ENCODE assay signal across 8 mouse cellular contexts in the genomic region with DNA sequence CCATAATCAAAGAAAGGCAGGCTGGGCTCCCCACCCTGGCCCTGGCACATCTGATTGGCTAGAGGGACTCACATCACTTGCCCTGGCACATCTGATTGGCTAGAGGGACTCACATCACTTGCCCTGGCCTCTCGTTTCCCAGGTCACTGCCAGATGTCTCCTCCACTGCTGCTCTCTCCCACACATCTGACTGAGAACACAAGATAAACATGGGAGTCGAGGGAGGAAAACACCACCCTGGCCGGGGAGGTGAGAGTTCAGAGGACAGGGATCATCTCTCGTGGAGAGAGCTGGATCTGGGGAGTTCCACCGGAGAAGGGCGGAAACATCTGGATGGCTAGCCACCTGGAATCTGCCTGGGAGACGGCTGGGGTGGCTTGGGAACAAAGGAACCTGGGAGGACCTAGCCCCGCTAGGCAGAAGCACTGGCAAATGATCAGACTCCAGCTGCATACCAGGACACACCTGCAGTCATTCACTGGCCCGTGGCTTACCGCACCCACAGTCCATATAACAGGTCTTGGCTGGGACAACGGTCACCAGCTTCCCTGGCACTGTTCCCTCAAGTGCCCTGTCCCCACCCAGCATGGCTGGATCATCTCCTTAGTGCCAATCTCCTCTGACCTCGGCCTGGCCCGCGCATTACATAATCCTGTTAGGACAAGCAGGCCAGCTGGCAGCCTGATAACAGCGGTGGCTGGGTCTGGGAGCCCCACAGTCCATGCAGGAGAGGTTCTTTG. TPM values are rescaled to one million over a fixed set of nuclear protein-coding genes. Genes with fewer than 3 reads are reported as not detected.
DNase-seq lines count a peak whose midpoint lies in the region; ATAC-seq and TF ChIP-seq lines count a peak whose summit lies in the region.

No protein-coding gene starts in this region.

- H3K27ac ChIP-seq in liver, postnatal 0 days (ENCODE audit: low read depth): peak overlapping the region; percentile 68
- no peak overlapping the region for H3K27ac ChIP-seq in stomach, postnatal 0 days (replicated peaks)
- H3K27ac ChIP-seq in thymus, adult 2 months (ENCODE audit: control insufficient read depth, insufficient read depth, low read length): no peak overlapping the region

- WGBS in liver, postnatal 0 days (ENCODE audit: insufficient replicate concordance): 34% methylated on average over 15 of the region's 15 CpGs
- 26% methylated on average over 15 of the region's 15 CpGs for WGBS in stomach, postnatal 0 days
- WGBS in thymus, adult 2 months: 78% methylated on average over 15 of the region's 15 CpGs

- no peak for TF ChIP-seq POLR2A in thymus, adult 2 months (IDR thresholded peaks at IDR 0.05; ENCODE audit: control insufficient read depth, extremely low read depth, insufficient read depth, low read length, poor library complexity)

- peak; percentile 86 for ATAC-seq in liver, postnatal 0 days
- ATAC-seq in stomach, postnatal 0 days (ENCODE audit: low FRiP score, low TSS enrichment): peak; percentile 41

- TF ChIP-seq EP300 in liver, postnatal 0 days (IDR thresholded peaks at IDR 0.05; ENCODE audit: low read depth): 0 out of 2 replicates have a peak, but pooled peaks have one; percentile 18
- TF ChIP-seq EP300 in stomach, postnatal 0 days (optimal IDR thresholded peaks at IDR 0.05): no peak

- intact Hi-C loops in gastrocnemius, postnatal 14 days (cut with DNase I; ENCODE audit: low total_unique reads): loop anchor here (10.0 kb wide), 1 partner anchor 159 kb away; no protein-coding TSS in a partner anchor

- H3K4me1 ChIP-seq in liver, postnatal 0 days (ENCODE audit: insufficient read depth): peaks cover 36% of the 10 kb centered on the region
- no peaks in the 10 kb centered on the region for H3K4me1 ChIP-seq in stomach, postnatal 0 days (replicated peaks; ENCODE audit: control insufficient read depth, insufficient read depth)
- no peaks in the 10 kb centered on the region for H3K4me1 ChIP-seq in thymus, adult 2 months (replicated peaks; ENCODE audit: control insufficient read depth, insufficient read depth, low read length)

- TF ChIP-seq CTCF in liver, postnatal 0 days (IDR thresholded peaks at IDR 0.05; ENCODE audit: low read depth): no peak
- no peak for TF ChIP-seq CTCF in stomach, postnatal 0 days (IDR thresholded peaks at IDR 0.05; ENCODE audit: low read depth)
- TF ChIP-seq CTCF in thymus, adult 2 months (IDR thresholded peaks at IDR 0.05; ENCODE audit: borderline replicate concordance, control insufficient read depth, extremely low read depth, insufficient read depth, low read length, poor library complexity): no peak

- H3K36me3 ChIP-seq in liver, postnatal 0 days (replicated peaks; ENCODE audit: insufficient read depth, low read length): no peaks in the 10 kb centered on the region
- H3K36me3 ChIP-seq in stomach, postnatal 0 days (ENCODE audit: control insufficient read depth, insufficient read depth, low read length): no peaks in the 10 kb centered on the region
- no peaks in the 10 kb centered on the region for H3K36me3 ChIP-seq in thymus, adult 2 months (ENCODE audit: control insufficient read depth, insufficient read depth, low read length)

- peak overlapping the region; percentile 16; the same call in 1 of the 2 replicates for H3K4me2 ChIP-seq in liver, postnatal 0 days (ENCODE audit: low read depth, low read length)
- H3K4me2 ChIP-seq in stomach, postnatal 0 days (replicated peaks; ENCODE audit: low read depth): no peak overlapping the region

- peak; percentile 40 for DNase-seq in cerebellum, adult 11 months
- no peak for DNase-seq in cerebellum, postnatal 4 days (ENCODE audit: low spot score in 2 of 2)
- DNase-seq in c-Kit-positive CD71-positive TER-119-negative erythroid progenitor cells, embryonic 14.5 days (ENCODE audit: low read depth): peak; percentile 65
- DNase-seq in gastrocnemius, postnatal 14 days: peak; percentile 18
- DNase-seq in kidney, adult 11 months: peak; percentile 74
- peak; percentile 70 for DNase-seq in liver, postnatal 0 days
- peak; percentile 34 for DNase-seq in stomach, postnatal 0 days (ENCODE audit: low spot score)
- DNase-seq in thymus, adult 2 months: no peak

- no peaks in the 10 kb centered on the region for H3K27me3 ChIP-seq in liver, postnatal 0 days (ENCODE audit: insufficient read depth, low read length)
- no peaks in the 10 kb centered on the region for H3K27me3 ChIP-seq in stomach, postnatal 0 days (ENCODE audit: control insufficient read depth, insufficient read depth, low read length)
- H3K27me3 ChIP-seq in thymus, adult 2 months (ENCODE audit: control insufficient read depth, insufficient read depth, low read length): no peaks in the 10 kb centered on the region

- H3K9ac ChIP-seq in liver, postnatal 0 days (replicated peaks): no peak overlapping the region
- H3K9ac ChIP-seq in stomach, postnatal 0 days (ENCODE audit: low read length): no peak overlapping the region

- no peaks in the 10 kb centered on the region for H3K9me3 ChIP-seq in liver, postnatal 0 days (ENCODE audit: low read length)
- no peaks in the 10 kb centered on the region for H3K9me3 ChIP-seq in stomach, postnatal 0 days (ENCODE audit: control insufficient read depth, low read length)

- no peak overlapping the region for H3K4me3 ChIP-seq in liver, postnatal 0 days (ENCODE audit: low read depth, low read length)
- H3K4me3 ChIP-seq in stomach, postnatal 0 days (ENCODE audit: low read depth, low read length): no peak overlapping the region
- no peak overlapping the region for H3K4me3 ChIP-seq in thymus, adult 2 months (ENCODE audit: control insufficient read depth, insufficient read depth, low read length)

RNA-seq across cellular contexts. Expression of gene Slc24a1, which starts 17.2 kb away (rescaled TPM):
- total RNA-seq in gastrocnemius, postnatal 14 days (2021): under 1 TPM in 1 of 2 experiments, not detected in 1; 0.04 TPM
- polyA plus RNA-seq in liver, postnatal 0 days (2015; fragmentation: Nextera tagmentation; extraction: Ambion mirVana): 0.02 and 0.04 TPM in 2 replicates
- polyA plus RNA-seq in stomach, postnatal 0 days (2015; fragmentation: Nextera tagmentation; extraction: Ambion mirVana): 0.01 and 0.05 TPM in 2 replicates
- 0.05 TPM in 1 of 2 replicates, not detected in the other for polyA plus RNA-seq in thymus, adult 2 months (2012; rRNA removed)

RNA-seq across cellular contexts. Expression of gene Ints14, which starts 26.5 kb away (rescaled TPM):
- total RNA-seq in gastrocnemius, postnatal 14 days (2021): 10 to 100 TPM; 21.7 to 23.4 TPM
- 10.5 and 11.1 TPM in 2 replicates for polyA plus RNA-seq in liver, postnatal 0 days (2015; fragmentation: Nextera tagmentation; extraction: Ambion mirVana)
- 25.0 and 25.8 TPM in 2 replicates for polyA plus RNA-seq in stomach, postnatal 0 days (2015; fragmentation: Nextera tagmentation; extraction: Ambion mirVana)
- 24.0 and 28.3 TPM in 2 replicates for polyA plus RNA-seq in thymus, adult 2 months (2012; rRNA removed)

Comparison
In these comparisons a context has a peak if more than half of its experiments do, and no peak if none do; other contexts are left out.
1. DNase-seq: peak in cerebellum, adult 11 months (single experiment), c-Kit-positive CD71-positive TER-119-negative erythroid progenitor cells, embryonic 14.5 days (single experiment), gastrocnemius, postnatal 14 days (single experiment), kidney, adult 11 months (single experiment), liver, postnatal 0 days (single experiment) and stomach, postnatal 0 days (single experiment); none in cerebellum, postnatal 4 days (0 of 2) and thymus, adult 2 months (single experiment).